Mouse (Mus musculus): ENCODE data around the gene Ccdc136. TPM values are rescaled to one million over a fixed set of nuclear protein-coding genes. Genes with fewer than 3 reads are reported as not detected.
"Not testable (repeated sequence)": the region's sequence is repeated elsewhere in the genome, so short reads cannot be mapped to it uniquely, and the experiment has no call there.

The Ccdc136 gene
- polyA plus RNA-seq (2015; fragmentation: Nextera tagmentation; extraction: Ambion mirVana), result 24.0 and 27.6 TPM in 2 replicates

DNA sequence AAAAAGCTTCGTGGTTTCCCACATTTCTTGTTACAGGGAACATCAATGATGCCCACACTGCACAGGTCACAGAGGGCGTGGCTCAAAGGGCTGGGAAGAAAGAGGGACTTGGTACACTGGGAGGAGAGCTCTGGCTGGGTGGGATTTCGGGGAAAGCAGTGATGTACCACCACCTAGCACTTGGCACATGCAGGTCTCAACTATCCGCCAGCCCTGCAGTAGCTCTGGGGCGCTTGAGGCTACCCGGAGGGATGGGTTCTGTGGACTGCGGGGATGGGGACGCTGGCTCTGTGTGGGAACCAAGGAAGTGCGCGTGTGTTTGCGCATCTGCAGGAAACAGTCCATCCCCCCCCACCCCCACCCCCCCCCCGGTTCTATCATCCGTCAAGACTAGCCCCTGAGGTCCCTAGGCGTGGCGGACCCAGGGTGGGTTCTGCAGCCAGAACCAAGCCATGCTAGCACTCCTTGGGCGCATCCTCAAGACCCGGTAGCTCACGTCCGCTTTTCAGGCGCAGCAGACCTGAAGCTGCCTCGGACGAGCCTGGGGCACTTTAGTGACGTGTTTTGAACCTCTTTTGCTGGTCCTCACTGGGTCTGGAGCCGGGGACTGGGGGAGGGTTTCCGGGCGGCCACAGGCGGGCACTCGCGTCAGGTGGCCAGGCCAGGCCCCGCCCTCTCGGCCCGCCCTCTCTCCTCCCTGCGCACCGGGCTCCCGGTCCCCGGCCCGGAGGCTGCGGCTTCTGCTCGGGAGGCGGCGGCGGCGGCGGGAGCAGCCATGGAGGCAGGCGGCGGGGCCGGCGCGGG is at the start of gene Ccdc136:
Ccdc136 (plus strand) TSS at position 400 of the 804 bp plus-strand sequence.
- Histone ChIP-seq H3K4me3 (peak within 1 kb of the TSS; percentile 76), H3K9ac (peak within 1 kb of the TSS; percentile 89), H3K36me3 (peaks cover 11% of the 10 kb centered on the region; the same call in 1 of the 2 replicates), H3K4me1 (peaks cover 30% of the 10 kb centered on the region), H3K9me3 (no peaks in the 10 kb centered on the region), H3K27ac (replicated peaks) (peak within 1 kb of the TSS; percentile 77), H3K4me2 (peak within 1 kb of the TSS; percentile 87), H3K27me3 (replicated peaks) (peaks cover 48% of the 10 kb centered on the region)
- WGBS, result under 1% methylated on average over 40 of the region's 49 CpGs
- ATAC-seq (ENCODE audit: extremely low read depth, insufficient number of reproducible peaks, low FRiP score, low TSS enrichment), result peak; percentile 82

DNA sequence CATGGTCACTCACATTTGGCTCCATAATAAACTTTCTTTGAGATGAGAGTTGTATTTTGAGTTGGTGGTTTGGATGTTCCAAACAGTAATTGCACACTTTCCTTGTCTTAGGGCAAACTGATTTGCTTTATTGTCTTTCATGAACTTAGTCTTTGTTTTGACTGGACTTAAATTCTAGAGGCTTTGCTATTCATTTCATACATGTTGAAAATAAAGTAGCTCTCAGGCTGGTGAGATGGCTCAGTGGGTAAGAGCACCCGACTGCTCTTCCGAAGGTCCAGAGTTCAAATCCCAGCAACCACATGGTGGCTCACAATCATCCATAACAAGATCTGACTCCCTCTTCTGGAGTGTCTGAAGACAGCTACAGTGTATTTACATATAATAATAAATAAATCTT is 49.6 kb upstream of the Ccdc136 start:
- ATAC-seq (ENCODE audit: extremely low read depth, insufficient number of reproducible peaks, low FRiP score, low TSS enrichment), result not testable (repeated sequence)
- WGBS, result 89% methylated on average over 2 of the region's 2 CpGs

GRCm38 (mm10) chr6:29347189-29347588 is 48.9 kb upstream of the Ccdc136 start:
- Histone ChIP-seq H3K9ac (peak overlapping the region; percentile 79), H3K36me3 (no peaks in the 10 kb centered on the region), H3K4me2 (peak overlapping the region; percentile 83), H3K9me3 (no peaks in the 10 kb centered on the region), H3K4me3 (peak overlapping the region; percentile 99), H3K27me3 (replicated peaks) (no peaks in the 10 kb centered on the region), H3K4me1 (peaks cover 37% of the 10 kb centered on the region), H3K27ac (replicated peaks) (peak overlapping the region; percentile 96)
- WGBS, result 31% methylated on average over 7 of the region's 7 CpGs
- ATAC-seq (ENCODE audit: extremely low read depth, insufficient number of reproducible peaks, low FRiP score, low TSS enrichment), result no peak

More for the DNA sequence above, 49.6 kb upstream of the Ccdc136 start:
- H3K36me3 ChIP-seq; H3K27me3 ChIP-seq (replicated peaks); H3K4me3 ChIP-seq; H3K27ac ChIP-seq (replicated peaks); H3K9me3 ChIP-seq; H3K9ac ChIP-seq; H3K4me2 ChIP-seq: not testable (repeated sequence)
- H3K4me1 ChIP-seq, result peaks cover 30% of the 10 kb centered on the region

DNA sequence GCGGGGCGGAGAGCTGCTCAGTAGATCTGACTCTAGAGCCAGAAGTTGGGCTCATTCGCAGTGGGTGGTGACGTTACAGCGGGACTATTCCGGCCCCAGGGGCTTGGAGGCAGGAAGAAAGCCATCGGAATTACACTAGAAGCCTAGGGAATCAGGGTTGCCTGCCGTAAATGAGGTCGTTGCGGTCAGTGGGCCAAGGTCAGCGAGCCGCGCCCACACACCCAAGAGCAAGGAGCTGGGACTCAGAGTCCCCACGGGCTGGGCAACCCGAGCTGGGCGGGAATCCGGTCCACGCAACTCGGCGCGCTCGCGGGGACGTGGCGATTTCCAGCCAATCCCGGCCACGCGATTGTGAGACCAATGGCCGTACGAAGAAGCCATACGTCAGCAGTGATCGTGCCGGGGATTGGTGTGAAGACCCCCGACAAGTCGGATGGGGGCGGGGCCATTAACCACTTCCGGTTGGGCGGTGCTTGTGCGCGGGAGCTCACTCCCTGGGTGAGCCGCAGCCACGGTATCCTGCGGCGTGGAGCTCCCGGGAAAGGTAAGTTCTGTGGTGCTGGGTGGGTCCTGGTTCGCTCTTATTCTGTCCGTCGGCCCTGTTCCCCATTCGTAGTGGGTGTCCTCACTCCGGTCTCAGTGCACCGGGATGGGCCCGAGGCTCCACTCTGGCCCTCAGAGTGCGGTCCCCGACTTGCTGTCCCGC is 48.3 kb upstream of the Ccdc136 start, which contains the start of gene Calu:
Calu (plus strand) TSS at position 405 of the 706 bp plus-strand sequence.
- WGBS, result under 1% methylated on average over 55 of the region's 55 CpGs
- Histone ChIP-seq H3K9me3 (no peaks in the 10 kb centered on the region), H3K27me3 (replicated peaks) (no peaks in the 10 kb centered on the region), H3K4me3 (peak within 1 kb of the TSS; percentile 99), H3K4me2 (peak within 1 kb of the TSS; percentile 83), H3K4me1 (peaks cover 44% of the 10 kb centered on the region), H3K9ac (peak within 1 kb of the TSS; percentile 98), H3K36me3 (no peaks in the 10 kb centered on the region), H3K27ac (replicated peaks) (peak within 1 kb of the TSS; percentile 96)
- ATAC-seq (ENCODE audit: extremely low read depth, insufficient number of reproducible peaks, low FRiP score, low TSS enrichment), result peak; percentile 98

DNA sequence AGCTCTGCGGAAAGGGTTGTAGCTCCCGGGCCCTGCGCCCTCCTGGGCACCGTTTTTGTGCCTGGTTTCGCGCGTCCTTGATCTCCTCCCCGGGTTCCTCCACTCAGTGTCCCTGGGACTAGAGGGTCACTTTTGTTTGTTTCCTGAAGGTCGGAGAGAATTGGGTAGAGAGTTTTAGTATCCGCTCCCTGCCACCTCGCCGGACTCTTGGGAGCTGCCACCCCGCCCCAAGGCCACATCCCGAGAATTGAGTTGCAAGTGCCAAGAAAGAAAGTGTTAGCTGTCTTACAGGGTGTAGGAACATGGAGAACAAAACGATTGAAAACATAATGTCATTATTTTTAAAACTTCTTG is 47.8 kb upstream of the Ccdc136 start:
- H3K36me3 ChIP-seq, result no peaks in the 10 kb centered on the region
- WGBS, result under 1% methylated on average over 15 of the region's 15 CpGs
- ATAC-seq (ENCODE audit: extremely low read depth, insufficient number of reproducible peaks, low FRiP score, low TSS enrichment), result no peak
- peak overlapping the region; percentile 98 for H3K9ac ChIP-seq
- peaks cover 49% of the 10 kb centered on the region for H3K4me1 ChIP-seq
- H3K27me3 ChIP-seq (replicated peaks), result no peaks in the 10 kb centered on the region
- H3K4me2 ChIP-seq, result peak overlapping the region; percentile 83
- H3K9me3 ChIP-seq, result no peaks in the 10 kb centered on the region
- peak overlapping the region; percentile 99 for H3K4me3 ChIP-seq
- peak overlapping the region; percentile 96 for H3K27ac ChIP-seq (replicated peaks)

DNA sequence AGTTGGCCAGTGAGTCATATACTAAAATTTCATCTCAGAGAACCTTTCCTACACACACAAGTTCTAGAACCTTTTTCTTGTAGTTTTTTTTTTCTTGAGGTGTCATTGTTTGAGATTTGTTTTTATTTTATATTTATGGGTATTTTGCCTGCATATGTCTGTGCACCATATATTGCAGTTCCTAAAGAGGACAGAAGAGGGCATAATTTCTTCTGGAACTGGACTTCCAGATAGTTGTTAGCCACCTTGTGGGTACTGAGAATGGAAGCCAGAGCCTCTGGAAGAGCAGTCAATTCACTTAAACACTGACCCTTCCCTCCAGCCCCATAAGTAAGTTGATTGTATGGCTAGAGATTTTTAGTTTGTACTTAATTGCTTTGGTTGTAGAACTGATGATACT is 44.5 kb upstream of the Ccdc136 start:
- Histone ChIP-seq H3K4me3 (0 out of 2 replicates have a peak overlapping the region, but pooled peaks have one; percentile 3), H3K4me1 (peaks cover 72% of the 10 kb centered on the region), H3K27ac (replicated peaks) (no peak overlapping the region)

GRCm38 (mm10) chr6:29352816-29353215 is 43.3 kb upstream of the Ccdc136 start:
- Histone ChIP-seq H3K9me3 (no peaks in the 10 kb centered on the region), H3K9ac (peak overlapping the region; percentile 65), H3K27me3 (replicated peaks) (no peaks in the 10 kb centered on the region), H3K4me1 (peaks cover 72% of the 10 kb centered on the region), H3K27ac (replicated peaks) (peak overlapping the region; percentile 65), H3K4me2 (peak overlapping the region; percentile 56), H3K4me3 (peak overlapping the region; percentile 22), H3K36me3 (peaks cover 16% of the 10 kb centered on the region)
- ATAC-seq (ENCODE audit: extremely low read depth, insufficient number of reproducible peaks, low FRiP score, low TSS enrichment), result no peak
- 8% methylated on average over 5 of the region's 5 CpGs for WGBS

More for the DNA sequence above, 44.5 kb upstream of the Ccdc136 start:
- H3K9ac ChIP-seq, result no peak overlapping the region
- peak overlapping the region; percentile 56 for H3K4me2 ChIP-seq
- no peak for ATAC-seq (ENCODE audit: extremely low read depth, insufficient number of reproducible peaks, low FRiP score, low TSS enrichment)
- H3K36me3 ChIP-seq, result peaks cover 4% of the 10 kb centered on the region
- no peaks in the 10 kb centered on the region for H3K27me3 ChIP-seq (replicated peaks)
- no peaks in the 10 kb centered on the region for H3K9me3 ChIP-seq

DNA sequence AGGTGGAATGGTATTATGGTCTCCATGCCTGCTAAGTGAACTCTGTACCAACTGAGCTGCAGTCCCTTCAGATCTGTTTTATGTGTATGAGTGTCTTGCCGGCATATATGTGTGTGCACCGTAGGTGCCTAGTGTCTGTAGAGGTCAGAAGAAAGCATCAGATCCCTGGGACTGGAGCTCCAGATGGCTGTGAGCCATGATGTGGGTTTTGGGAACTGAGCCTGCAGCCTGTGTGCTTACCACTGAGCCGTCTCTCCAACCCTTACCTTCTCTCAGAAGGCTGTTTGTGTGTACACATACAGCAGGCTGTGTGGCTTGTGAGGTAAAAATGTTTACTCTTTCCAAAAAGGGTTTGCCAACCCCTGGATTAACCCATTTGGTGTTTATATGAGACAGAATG is 36.7 kb upstream of the Ccdc136 start:
- peak overlapping the region; percentile 48 for H3K4me2 ChIP-seq
- H3K27ac ChIP-seq (replicated peaks), result peak overlapping the region; percentile 85
- ATAC-seq (ENCODE audit: extremely low read depth, insufficient number of reproducible peaks, low FRiP score, low TSS enrichment), result no peak
- H3K9ac ChIP-seq, result 0 out of 2 replicates have a peak overlapping the region, but pooled peaks have one; percentile 64
- H3K4me1 ChIP-seq, result peaks cover 45% of the 10 kb centered on the region
- H3K9me3 ChIP-seq, result no peaks in the 10 kb centered on the region
- peaks cover 65% of the 10 kb centered on the region for H3K36me3 ChIP-seq
- WGBS, result 81% methylated on average over 3 of the region's 3 CpGs
- no peak overlapping the region for H3K4me3 ChIP-seq
- H3K27me3 ChIP-seq (replicated peaks), result no peaks in the 10 kb centered on the region

GRCm38 (mm10) chr6:29360211-29360610 is 35.9 kb upstream of the Ccdc136 start:
- H3K36me3 ChIP-seq, result peaks cover 72% of the 10 kb centered on the region
- H3K27ac ChIP-seq (replicated peaks), result peak overlapping the region; percentile 85
- peak overlapping the region; percentile 64; the same call in 1 of the 2 replicates for H3K9ac ChIP-seq
- no peak overlapping the region for H3K4me3 ChIP-seq
- H3K4me1 ChIP-seq, result peaks cover 38% of the 10 kb centered on the region
- no peaks in the 10 kb centered on the region for H3K27me3 ChIP-seq (replicated peaks)
- no peaks in the 10 kb centered on the region for H3K9me3 ChIP-seq
- ATAC-seq (ENCODE audit: extremely low read depth, insufficient number of reproducible peaks, low FRiP score, low TSS enrichment), result peak; percentile 31; the same call in 1 of the 2 replicates
- WGBS, result 30% methylated on average over 6 of the region's 6 CpGs
- H3K4me2 ChIP-seq, result peak overlapping the region; percentile 48

GRCm38 (mm10) chr6:29362246-29363128 is 33.6 kb upstream of the Ccdc136 start:
- ATAC-seq (ENCODE audit: extremely low read depth, insufficient number of reproducible peaks, low FRiP score, low TSS enrichment), result no peak
- Histone ChIP-seq H3K4me3 (no peak overlapping the region), H3K9me3 (no peaks in the 10 kb centered on the region), H3K27me3 (replicated peaks) (no peaks in the 10 kb centered on the region), H3K36me3 (peaks cover 83% of the 10 kb centered on the region), H3K4me2 (no peak overlapping the region), H3K27ac (replicated peaks) (peak overlapping the region; percentile 21; the same call in 1 of the 2 replicates), H3K4me1 (peaks cover 28% of the 10 kb centered on the region), H3K9ac (no peak overlapping the region)
- WGBS, result 69% methylated on average over 7 of the region's 7 CpGs
